Mouse (Mus musculus) splenic B cell, adult 2 months (primary cell): ENCODE results near the gene Lmcd1.

Experiments used
- DNase-seq: peaks from one replicate; pipeline ENCODE4 v3.0.0-alpha.2; 2011; ENCODE audit warnings: low read depth, low spot score
- H3K27me3 ChIP-seq: 2 replicates; pipeline ENCODE4 v1.6.1; 2012; ENCODE audit warnings: mild to moderate bottlenecking, low read length, moderate library complexity, mixed read lengths; ENCODE audit not compliant: control insufficient read depth, poor library complexity, insufficient read depth, severe bottlenecking
- H3K36me3 ChIP-seq: 2 replicates; pipeline ENCODE4 v1.6.1; 2012; ENCODE audit warnings: mild to moderate bottlenecking, low read length, moderate library complexity, mixed read lengths; ENCODE audit not compliant: control insufficient read depth, poor library complexity, insufficient read depth, severe bottlenecking

Lmcd1 gene

GRCm38 (mm10) chr6:112359341-112359740 lies 85.8 kb downstream of the Lmcd1 start:
- Histone ChIP-seq H3K36me3 (no peaks in the 10 kb centered on the region), H3K27me3 (no peaks in the 10 kb centered on the region)
- no peak for DNase-seq

GRCm38 (mm10) chr6:112360676-112361075 lies 87.1 kb downstream of the Lmcd1 start:
- no peak for DNase-seq
- H3K27me3 ChIP-seq: no peaks in the 10 kb centered on the region

GRCm38 (mm10) chr6:112362349-112362958 lies 88.9 kb downstream of the Lmcd1 start:
- H3K27me3 ChIP-seq: no peaks in the 10 kb centered on the region
- peak; percentile 33 for DNase-seq
- no peaks in the 10 kb centered on the region for H3K36me3 ChIP-seq

More at GRCm38 (mm10) chr6:112360676-112361075, 87.1 kb downstream of the Lmcd1 start:
- no peaks in the 10 kb centered on the region for H3K36me3 ChIP-seq

GRCm38 (mm10) chr6:112364581-112364980 lies 91.0 kb downstream of the Lmcd1 start:
- DNase-seq: peak; percentile 20
- H3K27me3 ChIP-seq: no peaks in the 10 kb centered on the region
- no peaks in the 10 kb centered on the region for H3K36me3 ChIP-seq

GRCm38 (mm10) chr6:112365294-112365693 lies 91.7 kb downstream of the Lmcd1 start:
- DNase-seq: no peak
- H3K27me3 ChIP-seq: no peaks in the 10 kb centered on the region
- no peaks in the 10 kb centered on the region for H3K36me3 ChIP-seq

- peak; percentile 46 for DNase-seq
- H3K27me3 ChIP-seq: no peaks in the 10 kb centered on the region
- no peaks in the 10 kb centered on the region for H3K36me3 ChIP-seq
These were observed 100.5 kb downstream of the Lmcd1 start for GRCm38 (mm10) chr6:112373886-112374585.

- Histone ChIP-seq H3K27me3 (no peaks in the 10 kb centered on the region), H3K36me3 (no peaks in the 10 kb centered on the region)
- DNase-seq: no peak
These were observed 102.3 kb downstream of the Lmcd1 start for GRCm38 (mm10) chr6:112375661-112376392.

- no peaks in the 10 kb centered on the region for H3K36me3 ChIP-seq
- DNase-seq: no peak
- no peaks in the 10 kb centered on the region for H3K27me3 ChIP-seq
These were observed 105.5 kb downstream of the Lmcd1 start for GRCm38 (mm10) chr6:112379054-112379453.
